Mouse (Mus musculus): Measurements from ENCODE around the gene Prkcb.

DNA sequence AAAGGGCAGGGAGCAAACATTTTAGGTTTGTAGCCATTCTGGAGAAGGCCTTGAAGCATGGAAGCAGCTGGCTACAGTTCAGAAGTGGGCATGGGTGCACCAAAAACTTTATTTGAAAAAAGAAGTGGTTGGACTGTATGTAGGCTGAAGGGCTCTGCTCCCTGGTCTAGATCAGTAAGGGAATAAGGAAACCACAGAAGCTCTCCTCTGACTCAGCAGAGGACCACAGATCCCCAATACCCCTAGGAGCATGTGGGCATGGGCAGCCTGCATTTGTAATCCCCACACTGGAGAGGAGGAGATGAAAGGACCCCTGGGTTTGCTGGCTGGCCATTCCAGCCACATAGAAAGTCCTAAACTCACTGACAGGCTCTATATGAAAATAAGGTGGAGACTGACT is 88.3 kb downstream of the Prkcb start:
- TF ChIP-seq CTCF (IDR thresholded peaks at IDR 0.05; ENCODE audit: borderline replicate concordance, extremely low read depth, insufficient read depth, insufficient read length) (no peak), POLR2A (IDR thresholded peaks at IDR 0.05; ENCODE audit: borderline replicate concordance, extremely low read depth, insufficient read depth, insufficient read length, poor library complexity, severe bottlenecking) (no peak)
